In genomic region chr9:15029025-15029727, GRCm38 (mm10) we compare ENCODE assay signal across 8 mouse cellular contexts. TPM values are rescaled to one million over a fixed set of nuclear protein-coding genes. Genes with fewer than 3 reads are reported as not detected.
A peak's percentile ranks its signal among the peaks of the same experiment; 100 is the strongest.
DNase-seq lines count a peak whose midpoint lies in the region; ATAC-seq and TF ChIP-seq lines count a peak whose summit lies in the region.

No protein-coding gene starts in this region.

- no peaks in the 10 kb centered on the region for H3K79me2 ChIP-seq in heart, adult 2 months (replicated peaks; ENCODE audit: control insufficient read depth, insufficient read depth, low read length)

- H3K27me3 ChIP-seq in heart, adult 2 months (ENCODE audit: control insufficient read depth, insufficient read depth, low read length), result no peaks in the 10 kb centered on the region
- no peaks in the 10 kb centered on the region for H3K27me3 ChIP-seq in forebrain, postnatal 0 days (ENCODE audit: insufficient read depth, low read length)
- no peaks in the 10 kb centered on the region for H3K27me3 ChIP-seq in midbrain, embryonic 12.5 days

- ATAC-seq in forebrain, postnatal 0 days, result peak; percentile 26; the same call in 1 of the 2 replicates
- peak; percentile 38 for ATAC-seq in midbrain, embryonic 12.5 days (ENCODE audit: low FRiP score, low read depth)

- TF ChIP-seq EP300 in heart, adult 2 months (IDR thresholded peaks at IDR 0.05; ENCODE audit: insufficient read depth, low read depth, low read length), result no peak

- intact Hi-C loops in heart, adult 2 months (cut with DNase I), result loop anchor here (2.0 kb wide), 1 partner anchor 184 kb away; no protein-coding TSS in a partner anchor
- intact Hi-C loops in heart, postnatal 25 days (cut with DNase I), result loop anchor here (2.0 kb wide), 1 partner anchor 184 kb away; no protein-coding TSS in a partner anchor

- peak; percentile 79 for TF ChIP-seq CTCF in heart, adult 2 months (IDR thresholded peaks at IDR 0.05)
- TF ChIP-seq CTCF in forebrain, postnatal 0 days (IDR thresholded peaks at IDR 0.05; ENCODE audit: low read depth), result peak; percentile 65

- DNase-seq in heart, adult 2 months, result peak; percentile 46 to 70
- no peak for DNase-seq in heart, postnatal 25 days (ENCODE audit: low spot score)
- peak; percentile 69 to 71 for DNase-seq in B cell, adult 2 months
- peak; percentile 73 to 83 for DNase-seq in adrenal gland, postnatal 36 days
- peak; percentile 33 for DNase-seq in forebrain, postnatal 0 days
- peak; percentile 76 to 78 for DNase-seq in kidney, postnatal 4 days
- peak; percentile 73 for DNase-seq in thymus, postnatal 0 days (ENCODE audit: low spot score)

- H3K4me1 ChIP-seq in heart, adult 2 months (ENCODE audit: control insufficient read depth, insufficient read depth, low read length), result no peaks in the 10 kb centered on the region
- H3K4me1 ChIP-seq in forebrain, postnatal 0 days (ENCODE audit: insufficient read depth), result 0 out of 2 replicates have a peak, but pooled peaks cover 3% of the 10 kb centered on the region
- H3K4me1 ChIP-seq in midbrain, embryonic 12.5 days, result no peaks in the 10 kb centered on the region

- no peaks in the 10 kb centered on the region for H3K36me3 ChIP-seq in heart, adult 2 months (ENCODE audit: control insufficient read depth, insufficient read depth, low read length)
- peaks cover 7% of the 10 kb centered on the region; the same call in 1 of the 2 replicates for H3K36me3 ChIP-seq in forebrain, postnatal 0 days (ENCODE audit: insufficient read depth)
- peaks cover 25% of the 10 kb centered on the region for H3K36me3 ChIP-seq in midbrain, embryonic 12.5 days

- no peak for TF ChIP-seq POLR2A in heart, adult 2 months (IDR thresholded peaks at IDR 0.05; ENCODE audit: insufficient read depth, low read depth, low read length)

- no peaks in the 10 kb centered on the region for H3K9me3 ChIP-seq in forebrain, postnatal 0 days (ENCODE audit: low read length)
- H3K9me3 ChIP-seq in midbrain, embryonic 12.5 days, result no peaks in the 10 kb centered on the region

- H3K4me3 ChIP-seq in heart, adult 2 months, result no peak overlapping the region
- no peak overlapping the region for H3K4me3 ChIP-seq in forebrain, postnatal 0 days (ENCODE audit: low read depth, low read length)
- H3K4me3 ChIP-seq in midbrain, embryonic 12.5 days, result no peak overlapping the region

- no peak overlapping the region for H3K9ac ChIP-seq in heart, adult 2 months (ENCODE audit: low read depth, low read length)
- no peak overlapping the region for H3K9ac ChIP-seq in forebrain, postnatal 0 days
- H3K9ac ChIP-seq in midbrain, embryonic 12.5 days (replicated peaks), result no peak overlapping the region

- no peak overlapping the region for H3K4me2 ChIP-seq in forebrain, postnatal 0 days (ENCODE audit: low read depth)
- no peak overlapping the region for H3K4me2 ChIP-seq in midbrain, embryonic 12.5 days (replicated peaks)

- 50% methylated on average over 4 of the region's 5 CpGs for WGBS in heart, adult 2 months
- 44% methylated on average over 4 of the region's 5 CpGs for WGBS in forebrain, postnatal 0 days
- WGBS in midbrain, embryonic 12.5 days, result 54% methylated on average over 5 of the region's 5 CpGs

- no peak overlapping the region for H3K27ac ChIP-seq in heart, adult 2 months
- H3K27ac ChIP-seq in forebrain, postnatal 0 days (ENCODE audit: low read depth, low read length), result no peak overlapping the region
- no peak overlapping the region for H3K27ac ChIP-seq in midbrain, embryonic 12.5 days (replicated peaks)

RNA-seq across cellular contexts. Expression of gene Panx1, which starts 16.1 kb away (rescaled TPM):
- 1 to 10 TPM; 3.8 to 4.5 TPM for total RNA-seq in heart, adult 2 months (2021)
- 5.6 and 6.0 TPM in 2 replicates for polyA plus RNA-seq in heart, adult 2 months (2012; rRNA removed)
- 1 to 10 TPM; 3.8 to 4.7 TPM for total RNA-seq in heart, postnatal 25 days (2021)
- total RNA-seq in adrenal gland, postnatal 36 days (2021), result 1 to 10 TPM; 8.8 to 9.9 TPM
- total RNA-seq in forebrain, postnatal 0 days (2014; rRNA removed), result 112 and 125 TPM in 2 replicates
- 135 and 168 TPM in 2 replicates for polyA plus RNA-seq in forebrain, postnatal 0 days (2015; fragmentation: Nextera tagmentation; extraction: Ambion mirVana)
- polyA plus RNA-seq in midbrain, embryonic 12.5 days (2016; fragmentation: Nextera tagmentation; extraction: Ambion mirVana), result 112 and 117 TPM in 2 replicates
- 76.0 and 78.1 TPM in 2 replicates for polyA plus RNA-seq in thymus, postnatal 0 days (2015; fragmentation: Nextera tagmentation; extraction: Ambion mirVana)

Comparison
In these comparisons a context has a peak if more than half of its experiments do, and no peak if none do; other contexts are left out.
1. RNA of gene Panx1, which starts 16.1 kb away (total RNA-seq): 112 to 125 TPM in forebrain, postnatal 0 days; 8.8 to 9.9 TPM in adrenal gland, postnatal 36 days, 3.8 to 4.7 TPM in heart, postnatal 25 days and 3.8 to 4.5 TPM in heart, adult 2 months; every median in the first group is over 10 times any median in the second.